Mouse (Mus musculus) telencephalon, adult 2 months (tissue): ENCODE measurements around the gene Itpka.
A peak's percentile ranks its signal among the peaks of the same experiment; 100 is the strongest.
"Not testable (repeated sequence)": the region's sequence is repeated elsewhere in the genome, so short reads cannot be mapped to it uniquely, and the experiment has no call there.

Source experiments
- DNase-seq: peaks from one replicate; pipeline ENCODE4 v3.0.0-alpha.2; 2011; ENCODE audit warnings: low read depth, low spot score

Gene Itpka

GRCm38 (mm10) chr2:119741581-119742411 lies at the start of gene Itpka:
Gene Itpka, plus strand, starts transcription at chr2:119742337.
- DNase-seq, result no peak

GRCm38 (mm10) chr2:119694826-119695225 lies 47.3 kb upstream of the Itpka start:
- DNase-seq, result no peak

GRCm38 (mm10) chr2:119696111-119696510 lies 46.0 kb upstream of the Itpka start:
- no peak for DNase-seq

GRCm38 (mm10) chr2:119698472-119698871 lies 43.7 kb upstream of the Itpka start:
- no peak for DNase-seq

GRCm38 (mm10) chr2:119699962-119700361 lies 42.2 kb upstream of the Itpka start:
- peak; percentile 28 for DNase-seq

GRCm38 (mm10) chr2:119703171-119703570 lies 39.0 kb upstream of the Itpka start:
- no peak for DNase-seq

- no peak for DNase-seq
These were observed 34.5 kb upstream of the Itpka start for GRCm38 (mm10) chr2:119707676-119708075.

- no peak for DNase-seq
These were observed 32.1 kb upstream of the Itpka start for GRCm38 (mm10) chr2:119710011-119710410.

GRCm38 (mm10) chr2:119715868-119716267 lies 26.3 kb upstream of the Itpka start:
- not testable (repeated sequence) for DNase-seq

GRCm38 (mm10) chr2:119721070-119721469 lies 21.1 kb upstream of the Itpka start:
- DNase-seq, result no peak

- no peak for DNase-seq
These were observed 14.2 kb upstream of the Itpka start for GRCm38 (mm10) chr2:119727762-119728416.

GRCm38 (mm10) chr2:119730735-119731134 lies 11.4 kb upstream of the Itpka start:
- DNase-seq, result no peak

GRCm38 (mm10) chr2:119737124-119737523 lies 5.0 kb upstream of the Itpka start:
- no peak for DNase-seq

- no peak for DNase-seq
These were observed 1.6 kb upstream of the Itpka start for GRCm38 (mm10) chr2:119740567-119740966.

- no peak for DNase-seq
These were observed 481 bp downstream of the Itpka start for GRCm38 (mm10) chr2:119742461-119743175.

- no peak for DNase-seq
These were observed 1.2 kb downstream of the Itpka start for GRCm38 (mm10) chr2:119743176-119743807.

GRCm38 (mm10) chr2:119743808-119744162 lies 1.6 kb downstream of the Itpka start:
- no peak for DNase-seq

- DNase-seq, result no peak
These were observed 2.3 kb downstream of the Itpka start for GRCm38 (mm10) chr2:119744163-119745111.

- no peak for DNase-seq
These were observed 3.1 kb downstream of the Itpka start for GRCm38 (mm10) chr2:119745281-119745680.

- peak; percentile 89 for DNase-seq
These were observed 5.4 kb downstream of the Itpka start for GRCm38 (mm10) chr2:119747554-119747953.

GRCm38 (mm10) chr2:119749260-119749659 lies 7.1 kb downstream of the Itpka start:
- no peak for DNase-seq
